ENCODE assay signal across 9 mouse cellular contexts in genomic region chr19:8945251-8945650, GRCm38 (mm10). TPM values are rescaled to one million over a fixed set of nuclear protein-coding genes. Genes with fewer than 3 reads are reported as not detected.
DNase-seq lines count a peak whose midpoint lies in the region; ATAC-seq lines count a peak whose summit lies in the region.
"Had no signal": no experiment of that assay in that cellular context is flagged by ENCODE, and none has a peak within 500 bp of the region (broad histone marks: within the 10 kb centered on the region; RNA-seq: fewer than 3 reads in every experiment).

No protein-coding gene starts in this region.

- H3K9me3 ChIP-seq in forebrain, embryonic 10.5 days, result no peaks in the 10 kb centered on the region
- no peaks in the 10 kb centered on the region for H3K9me3 ChIP-seq in forebrain, embryonic 11.5 days (ENCODE audit: control insufficient read depth, low read length)
- H3K9me3 ChIP-seq in megakaryocyte, embryonic 14.5 days, result no peaks in the 10 kb centered on the region
- no peaks in the 10 kb centered on the region for H3K9me3 ChIP-seq in liver, embryonic 15.5 days (replicated peaks)

- no peak overlapping the region for H3K4me2 ChIP-seq in forebrain, embryonic 11.5 days (ENCODE audit: low read depth, low read length, severe bottlenecking)
- peak overlapping the region; percentile 85 for H3K4me2 ChIP-seq in liver, embryonic 15.5 days

- 0 out of 2 replicates have a peak overlapping the region, but pooled peaks have one; percentile 1 for H3K27ac ChIP-seq in forebrain, embryonic 10.5 days
- H3K27ac ChIP-seq in forebrain, embryonic 11.5 days (ENCODE audit: low read depth, low read length), result no peak overlapping the region
- peak overlapping the region; percentile 97 for H3K27ac ChIP-seq in liver, embryonic 15.5 days (replicated peaks)

- WGBS in forebrain, embryonic 10.5 days, result 91% methylated on average over 6 of the region's 6 CpGs
- WGBS in forebrain, embryonic 11.5 days, result 87% methylated on average over 6 of the region's 6 CpGs
- 67% methylated on average over 6 of the region's 6 CpGs for WGBS in liver, embryonic 15.5 days (ENCODE audit: insufficient replicate concordance)

- H3K4me1 ChIP-seq in forebrain, embryonic 10.5 days, result peaks cover 41% of the 10 kb centered on the region
- H3K4me1 ChIP-seq in forebrain, embryonic 11.5 days (replicated peaks; ENCODE audit: control insufficient read depth, insufficient read depth, low read length), result peaks cover 15% of the 10 kb centered on the region; the same call in 1 of the 2 replicates
- peaks cover 48% of the 10 kb centered on the region for H3K4me1 ChIP-seq in megakaryocyte, embryonic 14.5 days
- peaks cover 69% of the 10 kb centered on the region for H3K4me1 ChIP-seq in liver, embryonic 15.5 days (replicated peaks)

- no peak overlapping the region for H3K9ac ChIP-seq in forebrain, embryonic 11.5 days (ENCODE audit: low read length)
- H3K9ac ChIP-seq in liver, embryonic 15.5 days, result no peak overlapping the region; the same call in 1 of the 2 replicates

- DNase-seq in forebrain, embryonic 10.5 days (ENCODE audit: extremely low spot score, low spot score), result no peak
- DNase-seq in forebrain, embryonic 11.5 days (ENCODE audit: low spot score), result no peak
- DNase-seq in adrenal gland, postnatal 14 days, result no peak
- no peak for DNase-seq in cerebellum, postnatal 10 days
- DNase-seq in c-Kit-positive CD71-positive TER-119-positive erythroid progenitor cells, embryonic 14.5 days (ENCODE audit: low spot score), result no peak

- peaks cover 72% of the 10 kb centered on the region for H3K36me3 ChIP-seq in forebrain, embryonic 10.5 days (replicated peaks)
- H3K36me3 ChIP-seq in forebrain, embryonic 11.5 days (ENCODE audit: control insufficient read depth, insufficient read depth, low read length), result peaks cover 33% of the 10 kb centered on the region
- H3K36me3 ChIP-seq in megakaryocyte, embryonic 14.5 days (replicated peaks; ENCODE audit: low read length), result peaks cover 73% of the 10 kb centered on the region
- H3K36me3 ChIP-seq in liver, embryonic 15.5 days (replicated peaks), result peaks cover 69% of the 10 kb centered on the region

- no peaks in the 10 kb centered on the region for H3K27me3 ChIP-seq in forebrain, embryonic 10.5 days (ENCODE audit: poor library complexity, severe bottlenecking)
- no peaks in the 10 kb centered on the region for H3K27me3 ChIP-seq in forebrain, embryonic 11.5 days (ENCODE audit: control insufficient read depth, insufficient read depth, low read length)
- no peaks in the 10 kb centered on the region for H3K27me3 ChIP-seq in megakaryocyte, embryonic 14.5 days (replicated peaks)
- H3K27me3 ChIP-seq in liver, embryonic 15.5 days, result no peaks in the 10 kb centered on the region

- no peak for ATAC-seq in forebrain, embryonic 11.5 days (replicated peaks; ENCODE audit: low FRiP score)
- ATAC-seq in megakaryocyte, adult 5-6 weeks (ENCODE audit: poor library complexity, severe bottlenecking), result no peak
- ATAC-seq in liver, embryonic 15.5 days (ENCODE audit: insufficient read depth), result no peak
- ATAC-seq: activated CD4-positive, CD25-positive, alpha-beta regulatory T cell, adult 4 months had no signal

- H3K4me3 ChIP-seq in forebrain, embryonic 10.5 days, result peak overlapping the region; percentile 69
- H3K4me3 ChIP-seq in forebrain, embryonic 11.5 days (ENCODE audit: low read depth, low read length), result no peak overlapping the region
- peak overlapping the region; percentile 65 for H3K4me3 ChIP-seq in megakaryocyte, embryonic 14.5 days (replicated peaks)
- peak overlapping the region; percentile 81 for H3K4me3 ChIP-seq in liver, embryonic 15.5 days (replicated peaks)

RNA-seq across cellular contexts. Expression of gene Mta2, which starts 3.6 kb away (rescaled TPM):
- 202 and 206 TPM in 2 replicates for polyA plus RNA-seq in forebrain, embryonic 10.5 days (2016; fragmentation: Nextera tagmentation; extraction: Ambion mirVana)
- 62.6 and 63.2 TPM in 2 replicates for polyA plus RNA-seq in forebrain, embryonic 11.5 days (2014; fragmentation: Nextera tagmentation; extraction: Ambion mirVana)
- 5.1 and 27.3 TPM in 2 replicates for polyA plus RNA-seq in megakaryocyte, embryonic 14.5 days (2012; ENCODE audit: insufficient read depth, low replicate concordance)
- total RNA-seq in megakaryocyte, adult 5-6 weeks (2015), result 47.3 and 53.3 TPM in 2 replicates
- 98.8 and 106 TPM in 2 replicates for total RNA-seq in megakaryocyte, adult 5-6 weeks (2017)
- 79.0 and 85.9 TPM in 2 replicates for polyA plus RNA-seq in liver, embryonic 15.5 days (2015; fragmentation: Nextera tagmentation; extraction: Ambion mirVana)
- 93.1 and 105 TPM in 2 replicates for total RNA-seq in adrenal gland, postnatal 14 days (2021)

RNA-seq across cellular contexts. Expression of gene Tut1, which starts 8.4 kb away (rescaled TPM):
- 40.2 and 49.1 TPM in 2 replicates for polyA plus RNA-seq in forebrain, embryonic 10.5 days (2016; fragmentation: Nextera tagmentation; extraction: Ambion mirVana)
- 34.4 and 35.5 TPM in 2 replicates for polyA plus RNA-seq in forebrain, embryonic 11.5 days (2014; fragmentation: Nextera tagmentation; extraction: Ambion mirVana)
- polyA plus RNA-seq in megakaryocyte, embryonic 14.5 days (2012; ENCODE audit: insufficient read depth, low replicate concordance), result 25.5 and 37.3 TPM in 2 replicates
- 1.7 and 2.9 TPM in 2 replicates for total RNA-seq in megakaryocyte, adult 5-6 weeks (2015)
- total RNA-seq in megakaryocyte, adult 5-6 weeks (2017), result 8.8 and 9.9 TPM in 2 replicates
- polyA plus RNA-seq in liver, embryonic 15.5 days (2015; fragmentation: Nextera tagmentation; extraction: Ambion mirVana), result 13.7 and 14.6 TPM in 2 replicates
- 20.2 and 21.7 TPM in 2 replicates for total RNA-seq in adrenal gland, postnatal 14 days (2021)

RNA-seq across cellular contexts. Expression of gene Eml3, which starts 15.9 kb away (rescaled TPM):
- 24.0 and 25.7 TPM in 2 replicates for polyA plus RNA-seq in forebrain, embryonic 10.5 days (2016; fragmentation: Nextera tagmentation; extraction: Ambion mirVana)
- polyA plus RNA-seq in forebrain, embryonic 11.5 days (2014; fragmentation: Nextera tagmentation; extraction: Ambion mirVana), result 11.2 and 12.2 TPM in 2 replicates
- polyA plus RNA-seq in megakaryocyte, embryonic 14.5 days (2012; ENCODE audit: insufficient read depth, low replicate concordance), result 31.6 and 32.2 TPM in 2 replicates
- 17.1 and 18.0 TPM in 2 replicates for total RNA-seq in megakaryocyte, adult 5-6 weeks (2015)
- total RNA-seq in megakaryocyte, adult 5-6 weeks (2017), result 29.3 and 32.0 TPM in 2 replicates
- polyA plus RNA-seq in liver, embryonic 15.5 days (2015; fragmentation: Nextera tagmentation; extraction: Ambion mirVana), result 13.1 and 14.6 TPM in 2 replicates
- total RNA-seq in adrenal gland, postnatal 14 days (2021), result 45.4 and 49.5 TPM in 2 replicates

RNA-seq across cellular contexts. Expression of gene Rom1, which starts 16.1 kb away (rescaled TPM):
- 3.7 and 3.9 TPM in 2 replicates for polyA plus RNA-seq in forebrain, embryonic 10.5 days (2016; fragmentation: Nextera tagmentation; extraction: Ambion mirVana)
- polyA plus RNA-seq in forebrain, embryonic 11.5 days (2014; fragmentation: Nextera tagmentation; extraction: Ambion mirVana), result 1.7 and 1.8 TPM in 2 replicates
- 4.2 and 8.2 TPM in 2 replicates for polyA plus RNA-seq in megakaryocyte, embryonic 14.5 days (2012; ENCODE audit: insufficient read depth, low replicate concordance)
- 1.4 and 1.8 TPM in 2 replicates for total RNA-seq in megakaryocyte, adult 5-6 weeks (2015)
- 0.81 and 3.2 TPM in 2 replicates for total RNA-seq in megakaryocyte, adult 5-6 weeks (2017)
- 2.8 TPM in 2 replicates for polyA plus RNA-seq in liver, embryonic 15.5 days (2015; fragmentation: Nextera tagmentation; extraction: Ambion mirVana)
- 25.7 and 33.3 TPM in 2 replicates for total RNA-seq in adrenal gland, postnatal 14 days (2021)

RNA-seq across cellular contexts. Expression of gene Eef1g, which starts 21.6 kb away (rescaled TPM):
- polyA plus RNA-seq in forebrain, embryonic 10.5 days (2016; fragmentation: Nextera tagmentation; extraction: Ambion mirVana), result 559 and 563 TPM in 2 replicates
- 467 and 472 TPM in 2 replicates for polyA plus RNA-seq in forebrain, embryonic 11.5 days (2014; fragmentation: Nextera tagmentation; extraction: Ambion mirVana)
- polyA plus RNA-seq in megakaryocyte, embryonic 14.5 days (2012; ENCODE audit: insufficient read depth, low replicate concordance), result 36.7 and 78.5 TPM in 2 replicates
- 319 and 343 TPM in 2 replicates for total RNA-seq in megakaryocyte, adult 5-6 weeks (2015)
- 206 and 209 TPM in 2 replicates for total RNA-seq in megakaryocyte, adult 5-6 weeks (2017)
- 177 and 180 TPM in 2 replicates for polyA plus RNA-seq in liver, embryonic 15.5 days (2015; fragmentation: Nextera tagmentation; extraction: Ambion mirVana)
- 355 and 413 TPM in 2 replicates for total RNA-seq in adrenal gland, postnatal 14 days (2021)
